Mouse (Mus musculus) 3T3-L1 (cell line): Measurements from ENCODE around the gene Dlg4.

Source experiments
- DNase-seq: peaks from one replicate; pipeline ENCODE4 v3.0.0-alpha.2; 2015; ENCODE audit warnings: low read depth, low spot score

Gene Dlg4

DNA sequence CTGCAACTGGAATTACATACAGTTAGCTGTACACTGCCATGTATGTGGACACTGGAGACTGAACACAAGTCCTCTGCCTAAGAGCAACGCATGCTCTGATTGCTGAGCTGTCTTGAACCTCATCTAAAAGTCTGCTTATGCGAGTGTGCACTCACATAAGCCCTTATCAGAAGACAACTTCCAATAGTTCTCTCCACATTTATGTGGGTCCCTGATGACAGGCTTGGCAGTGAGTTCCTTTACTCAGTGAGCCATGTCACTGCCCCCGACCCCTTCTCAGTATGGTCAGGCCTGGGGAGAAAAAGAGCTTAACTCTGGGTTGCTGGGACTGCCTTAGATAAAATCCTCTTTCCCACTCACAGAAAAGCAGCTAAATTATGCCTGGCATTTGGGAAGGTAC, at the start of gene Dlg4:
TSS of gene Dlg4 (plus strand) at position 274 of the 400 bp plus-strand sequence.
- DNase-seq: no peak

DNA sequence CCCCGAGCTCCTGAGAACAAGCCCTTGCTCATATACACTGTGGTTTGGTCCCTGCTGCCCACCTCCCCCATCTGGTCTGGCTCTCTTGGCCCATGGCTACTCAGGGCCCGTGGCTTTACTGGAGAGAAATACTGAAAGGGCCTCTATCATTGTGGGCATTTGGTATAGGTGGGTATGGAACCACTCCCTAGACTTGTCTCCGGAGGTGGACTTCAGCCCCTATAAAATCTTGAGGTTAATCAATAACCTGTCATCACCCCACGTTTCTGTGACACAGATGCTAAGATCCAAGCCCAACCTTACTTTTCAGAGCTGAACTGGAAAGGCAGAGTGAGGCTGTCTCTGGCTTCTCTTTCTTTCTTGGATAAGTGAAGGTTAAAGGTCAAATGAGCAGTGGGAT, 47.9 kb upstream of the Dlg4 start:
- no peak for DNase-seq

DNA sequence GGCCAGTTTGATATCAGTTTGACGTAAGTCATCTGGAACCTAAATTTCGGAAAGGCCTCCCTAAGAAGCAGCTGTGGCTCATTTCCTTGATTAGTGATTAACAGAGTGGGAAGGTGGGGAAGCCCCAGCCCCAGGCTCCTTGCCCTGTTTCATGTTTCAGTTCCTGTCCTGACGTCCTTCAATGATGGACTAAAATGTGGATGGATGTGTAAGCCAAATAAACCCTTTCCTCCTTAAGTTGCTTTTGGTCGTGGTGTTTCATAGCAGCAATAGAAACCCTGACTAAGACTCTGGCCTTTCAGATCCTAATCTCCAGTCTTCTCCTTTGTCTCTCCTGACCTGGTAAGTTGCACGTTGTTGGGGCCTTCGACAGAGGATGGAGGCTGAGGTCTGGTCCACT, 46.5 kb upstream of the Dlg4 start:
- DNase-seq: no peak

DNA sequence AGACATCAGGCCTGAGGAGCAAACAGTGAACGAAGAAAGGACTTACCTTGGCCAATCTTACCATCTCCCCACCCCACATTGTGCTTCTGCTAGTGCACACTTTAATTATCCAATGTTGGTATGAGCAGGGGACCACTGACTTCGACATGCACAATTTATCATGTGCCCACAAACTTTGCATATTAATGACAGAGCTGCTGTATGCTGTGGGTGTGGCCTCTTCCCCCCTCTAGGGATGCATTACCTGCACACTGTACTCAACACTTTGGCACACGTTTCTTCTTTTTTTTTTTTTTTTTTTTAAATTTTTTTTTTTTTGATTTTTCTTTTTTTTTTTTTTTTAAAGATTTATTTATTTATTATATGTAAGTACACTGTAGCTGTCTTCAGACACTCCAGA, 46.0 kb upstream of the Dlg4 start:
- DNase-seq: no peak

DNA sequence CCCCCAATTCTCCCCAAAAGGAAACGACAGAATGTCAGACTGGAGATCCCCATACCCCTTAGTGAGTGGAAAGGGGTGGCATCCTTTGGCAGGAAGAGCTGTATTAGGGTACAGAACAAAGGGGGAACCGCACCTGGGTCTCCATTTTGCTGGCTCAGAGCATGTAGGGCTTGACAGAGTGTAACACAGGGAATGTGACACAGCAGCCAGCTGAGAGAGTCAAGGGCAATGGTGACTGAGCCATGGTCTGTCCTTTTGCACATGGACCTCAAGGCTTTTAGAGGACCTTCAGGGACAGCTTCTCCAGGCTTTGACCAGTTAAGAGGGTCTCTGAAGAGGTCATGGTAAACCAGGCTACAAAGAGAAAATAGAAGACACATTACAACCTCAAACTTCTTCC, 41.8 kb upstream of the Dlg4 start:
- DNase-seq: no peak

DNA sequence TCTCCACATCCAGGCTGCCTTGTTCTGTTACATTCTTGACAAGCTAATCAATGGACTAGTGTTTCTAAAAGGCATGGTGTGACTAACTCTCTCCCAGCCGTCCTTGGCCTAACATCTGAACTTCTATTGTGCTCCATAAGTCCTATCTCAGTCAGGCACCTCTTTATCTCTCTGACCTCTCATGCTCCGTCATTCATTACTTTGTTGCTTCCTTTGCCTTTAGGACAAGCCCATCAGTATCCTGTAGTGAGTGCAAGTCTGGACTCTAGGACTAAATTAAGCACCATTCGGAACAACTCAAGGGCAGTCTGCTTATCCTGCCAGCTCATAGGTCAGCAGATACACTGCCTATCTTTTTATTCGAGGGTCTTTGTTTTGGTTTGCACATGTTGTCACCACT, 40.5 kb upstream of the Dlg4 start:
- no peak for DNase-seq

DNA sequence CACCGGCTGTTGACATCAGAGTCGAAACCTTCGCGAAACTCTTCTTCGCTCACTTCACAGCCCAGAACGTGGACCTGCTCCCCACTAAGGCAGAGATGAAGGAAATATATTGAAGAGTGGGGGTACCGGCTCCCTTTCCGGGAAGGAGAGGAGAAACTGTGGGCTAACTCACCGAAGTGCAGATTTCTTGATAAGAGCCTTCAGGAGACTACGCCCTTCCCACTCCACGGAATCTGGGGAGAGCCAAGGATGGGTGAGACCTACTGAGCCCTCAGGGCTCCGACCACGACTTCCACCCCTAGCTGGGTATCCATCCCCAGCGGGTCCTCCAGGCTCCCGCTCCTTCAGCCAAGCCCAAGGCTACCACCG, 36.9 kb upstream of the Dlg4 start:
- DNase-seq: no peak

DNA sequence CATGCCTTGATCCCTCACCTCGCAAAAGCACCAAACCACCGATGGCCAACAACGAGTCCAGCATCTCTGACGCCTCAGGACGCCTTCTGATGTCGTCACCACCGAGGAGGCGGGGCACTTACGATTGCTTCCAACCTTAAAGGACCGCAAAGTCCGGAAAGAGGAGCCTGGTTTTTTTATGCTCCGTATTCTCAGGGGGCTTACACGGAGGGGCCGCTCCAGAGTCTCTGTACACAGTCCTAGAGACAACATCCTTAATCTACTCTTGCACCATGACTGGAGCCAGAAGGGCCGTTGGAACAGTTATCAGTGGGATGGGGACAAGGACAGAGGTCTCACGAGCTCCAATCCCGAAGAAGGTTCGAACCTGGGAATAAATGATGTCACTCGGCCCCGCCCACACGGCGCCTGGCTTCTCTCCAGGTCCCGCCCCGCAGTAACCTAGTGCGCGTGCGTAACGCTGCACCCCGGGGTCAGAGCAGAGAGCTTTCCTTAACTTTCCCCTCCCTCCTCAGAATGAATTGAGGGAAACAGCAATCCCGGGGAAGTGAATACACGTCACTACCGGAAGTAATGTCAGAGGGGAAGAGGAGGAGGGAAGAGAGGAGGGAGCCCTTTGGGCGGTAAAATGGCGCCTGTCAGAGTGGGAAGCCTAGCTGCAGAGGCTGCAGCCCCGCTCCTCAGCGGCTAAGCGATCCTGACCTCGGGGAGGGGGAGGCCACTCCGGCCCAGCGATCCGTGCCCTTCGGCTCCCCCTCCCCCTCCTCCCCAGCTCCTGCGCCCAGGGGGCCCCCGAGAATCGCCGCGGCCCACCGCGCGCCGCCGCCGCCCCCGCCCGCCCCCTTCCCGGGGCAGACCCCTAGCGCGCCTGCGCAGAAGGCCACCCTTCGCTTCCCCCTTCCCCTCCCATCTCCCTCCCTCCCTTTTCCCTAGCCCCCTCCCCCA, 36.3 kb upstream of the Dlg4 start:
- DNase-seq: peak; percentile 99

DNA sequence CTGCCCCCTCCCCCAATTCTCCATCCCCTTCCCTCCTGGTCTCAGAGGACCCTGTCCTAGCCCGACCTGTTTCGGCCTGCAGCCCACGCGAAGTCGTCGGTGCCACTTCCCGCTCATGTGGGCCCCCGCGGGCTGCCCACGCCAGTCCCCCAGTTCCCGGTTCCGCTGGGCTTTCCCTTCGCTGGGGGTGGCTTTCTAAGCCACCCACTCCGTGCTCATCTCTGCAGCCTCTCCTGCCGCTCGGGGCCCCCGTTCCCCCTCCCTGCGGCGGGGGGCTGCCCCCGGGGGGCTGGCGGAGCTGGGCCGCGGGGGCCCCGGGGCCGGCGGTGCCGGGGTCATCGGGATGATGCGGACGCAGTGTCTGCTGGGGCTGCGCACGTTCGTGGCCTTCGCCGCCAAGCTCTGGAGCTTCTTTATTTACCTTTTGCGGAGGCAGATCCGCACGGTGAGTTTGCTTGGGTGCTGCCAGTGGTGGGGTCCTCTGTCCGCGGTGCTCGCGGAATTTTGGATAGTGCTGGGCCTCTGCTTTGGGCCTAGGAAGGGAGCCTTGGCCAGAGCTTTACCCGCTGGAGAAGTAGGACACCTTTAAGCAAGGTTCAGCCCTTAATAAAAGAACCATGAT, 35.5 kb upstream of the Dlg4 start, which contains the start of gene Ctdnep1:
TSS of gene Ctdnep1 (plus strand) at position 16 of the 622 bp plus-strand sequence.
- DNase-seq: peak; percentile 41

DNA sequence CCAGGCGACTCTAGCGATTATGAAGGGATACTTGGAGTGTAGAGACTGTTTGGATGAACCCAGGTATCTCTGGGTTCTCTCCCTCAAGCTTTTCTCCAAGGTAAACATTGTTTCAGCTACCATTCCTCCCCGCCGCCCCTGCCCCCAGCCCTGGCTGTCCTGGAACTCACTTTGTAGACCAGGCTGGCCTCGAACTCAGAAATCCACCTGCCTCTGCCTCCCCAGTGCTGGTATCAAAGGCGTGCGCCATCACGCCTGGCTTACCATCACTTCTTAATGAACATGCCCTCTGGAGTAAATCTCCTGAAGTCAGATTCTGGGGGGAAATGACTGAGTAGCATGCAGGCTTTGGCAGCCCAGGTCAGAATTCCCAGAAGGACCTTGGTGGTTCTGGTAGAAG, 34.5 kb upstream of the Dlg4 start, which contains the start of gene Elp5:
TSS of gene Elp5 (minus strand) at position 293 of the 400 bp plus-strand sequence.
- no peak for DNase-seq

DNA sequence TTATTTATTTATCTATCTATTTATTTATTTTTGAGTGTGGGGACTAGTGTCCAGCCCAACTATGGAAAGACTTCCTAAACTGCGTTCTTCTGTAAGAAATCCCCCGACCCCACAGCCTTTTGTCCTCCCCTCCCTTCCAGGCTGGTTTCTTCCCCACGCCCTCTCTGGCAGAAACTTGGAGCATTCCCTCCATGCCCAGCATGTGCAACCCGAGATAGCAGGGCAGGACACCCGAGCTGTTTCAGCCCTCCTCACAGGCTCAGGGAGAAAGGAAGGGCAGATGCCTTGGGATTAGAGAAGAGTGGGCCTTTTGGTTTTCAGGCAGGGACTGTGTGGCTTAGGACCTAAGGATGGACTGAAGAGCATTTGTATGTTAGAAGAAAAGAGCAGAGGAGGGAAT, 33.9 kb upstream of the Dlg4 start:
- peak; percentile 50 for DNase-seq

DNA sequence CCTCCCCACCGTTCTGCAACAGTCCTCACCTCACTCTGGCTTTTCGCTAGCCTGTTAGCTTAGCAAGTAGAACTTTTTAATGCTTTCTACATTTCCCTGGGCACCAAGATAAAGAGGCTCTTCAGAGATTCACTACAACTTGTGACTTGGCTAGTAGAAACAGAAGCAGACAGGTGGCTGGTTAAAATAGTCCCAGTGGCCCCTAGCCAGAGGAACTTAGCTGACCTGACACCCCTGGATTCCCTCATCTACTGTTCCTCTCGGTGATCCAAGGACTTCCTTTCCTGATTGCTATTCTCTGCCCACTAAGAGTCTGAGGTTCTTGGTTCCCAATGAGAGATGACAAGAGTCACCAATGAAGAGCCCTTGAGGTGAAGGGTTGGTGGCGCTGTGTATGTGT, 33.4 kb upstream of the Dlg4 start:
- no peak for DNase-seq

DNA sequence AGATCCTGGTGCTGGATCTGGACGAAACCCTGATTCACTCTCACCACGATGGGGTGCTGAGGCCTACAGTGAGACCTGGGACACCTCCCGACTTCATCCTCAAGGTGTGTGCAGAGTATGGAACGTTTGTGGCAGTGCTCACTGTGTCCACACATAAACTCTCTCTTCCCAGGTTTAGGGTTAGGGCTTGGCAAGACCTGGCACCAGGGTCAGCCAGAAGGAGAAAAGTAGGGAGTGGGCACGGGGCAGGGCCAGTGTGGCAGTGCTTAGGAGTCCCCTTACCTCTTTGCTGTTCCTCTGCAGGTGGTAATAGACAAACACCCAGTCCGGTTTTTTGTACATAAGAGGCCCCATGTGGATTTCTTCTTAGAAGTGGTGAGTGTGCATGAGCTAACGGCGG, 32.3 kb upstream of the Dlg4 start:
- DNase-seq: no peak

DNA sequence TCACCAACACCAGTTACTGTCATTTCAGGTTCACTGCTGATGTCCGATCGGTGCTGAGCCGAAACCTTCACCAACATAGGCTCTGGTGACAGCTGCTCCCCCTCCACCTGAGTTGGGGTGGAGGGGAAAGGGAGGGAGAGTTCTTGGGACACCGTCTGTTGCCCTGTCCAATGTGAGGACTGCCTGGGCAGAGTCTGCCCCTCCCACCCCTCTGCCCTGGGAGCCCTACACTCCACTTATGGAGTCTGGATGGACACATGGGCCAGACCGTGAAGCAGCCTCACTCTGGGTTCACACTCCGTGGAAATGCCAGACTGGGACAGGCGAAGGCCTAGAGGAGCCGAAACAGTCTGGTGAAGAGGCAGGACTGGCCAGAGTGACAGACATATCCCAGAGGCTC, 26.8 kb upstream of the Dlg4 start:
- no peak for DNase-seq

DNA sequence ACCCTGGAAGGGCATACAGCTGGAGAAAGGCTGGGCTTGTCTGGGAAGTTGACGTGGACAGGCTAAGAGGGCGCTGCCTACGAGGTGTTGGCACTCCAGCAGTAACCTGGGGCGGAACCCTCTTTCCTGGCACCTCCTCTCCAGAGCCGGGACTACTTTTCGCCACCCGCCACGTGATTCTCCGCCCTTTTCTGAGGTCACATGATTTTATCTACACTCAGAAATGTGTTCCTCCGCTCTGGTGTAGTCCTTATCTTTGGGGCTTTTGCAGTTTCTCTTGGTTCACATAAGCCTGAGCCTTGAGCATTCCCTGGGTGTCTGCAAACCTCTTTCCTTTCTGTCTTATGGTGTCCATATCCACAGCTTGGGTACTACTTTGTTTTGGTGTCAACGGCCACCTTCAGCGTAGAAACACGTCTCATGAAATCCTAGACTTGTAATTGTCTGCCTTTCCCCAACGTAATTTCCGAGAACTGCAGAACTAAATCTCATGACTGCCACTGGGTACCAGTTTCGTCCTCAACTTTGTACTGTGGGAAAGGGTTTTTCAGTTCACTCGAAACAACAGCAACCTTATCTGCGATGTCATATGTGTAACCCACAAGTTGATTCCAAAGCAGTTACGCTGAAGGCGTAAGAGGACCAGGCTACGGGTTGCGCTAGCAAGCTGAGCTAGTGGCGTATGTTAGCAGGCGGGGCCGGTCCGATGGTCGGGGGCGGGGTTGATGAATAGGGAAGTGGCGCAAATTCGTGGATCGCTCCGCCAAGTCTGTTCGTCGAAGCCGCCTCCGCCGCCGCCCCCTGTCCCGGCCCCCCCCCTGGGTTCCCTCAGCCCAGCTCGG, 25.7 kb upstream of the Dlg4 start, which contains the start of gene Gabarap:
TSS of gene Gabarap (plus strand) at position 294 of the 842 bp plus-strand sequence.
- peak; percentile 98 for DNase-seq

DNA sequence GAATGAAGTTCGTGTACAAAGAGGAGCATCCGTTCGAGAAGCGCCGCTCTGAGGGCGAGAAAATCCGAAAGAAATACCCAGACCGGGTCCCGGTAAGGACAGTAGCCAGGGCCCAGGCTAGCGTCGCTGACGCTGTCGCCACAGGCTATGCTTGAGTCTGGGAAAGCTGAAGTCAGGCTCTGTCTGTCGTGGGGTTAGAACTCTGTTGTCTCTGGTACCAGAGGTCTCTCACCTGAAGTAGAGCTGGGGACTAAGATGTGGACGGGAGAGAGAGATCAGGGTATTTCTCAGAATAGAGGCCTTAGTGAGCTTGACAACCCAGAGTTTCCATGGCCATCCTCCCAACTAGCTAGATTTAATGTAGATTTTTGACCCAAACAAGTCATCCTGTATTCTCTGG, 25.0 kb upstream of the Dlg4 start:
- DNase-seq: no peak

DNA sequence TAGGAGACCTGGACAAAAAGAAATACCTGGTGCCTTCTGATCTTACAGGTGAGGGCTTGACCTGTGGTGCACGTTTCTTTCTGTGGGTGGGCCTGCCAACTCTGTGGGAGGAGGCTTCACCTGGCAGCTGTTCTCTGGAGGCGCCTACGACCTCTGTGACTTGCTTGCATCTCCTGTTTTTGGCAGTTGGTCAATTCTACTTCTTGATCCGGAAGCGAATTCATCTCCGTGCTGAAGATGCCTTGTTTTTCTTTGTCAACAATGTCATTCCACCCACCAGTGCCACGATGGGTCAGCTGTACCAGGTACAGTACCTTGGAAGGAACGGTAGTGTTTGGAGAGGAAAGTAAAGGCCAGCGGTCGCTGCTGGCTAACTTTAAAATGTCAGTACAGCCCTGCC, 24.3 kb upstream of the Dlg4 start:
- DNase-seq: no peak

DNA sequence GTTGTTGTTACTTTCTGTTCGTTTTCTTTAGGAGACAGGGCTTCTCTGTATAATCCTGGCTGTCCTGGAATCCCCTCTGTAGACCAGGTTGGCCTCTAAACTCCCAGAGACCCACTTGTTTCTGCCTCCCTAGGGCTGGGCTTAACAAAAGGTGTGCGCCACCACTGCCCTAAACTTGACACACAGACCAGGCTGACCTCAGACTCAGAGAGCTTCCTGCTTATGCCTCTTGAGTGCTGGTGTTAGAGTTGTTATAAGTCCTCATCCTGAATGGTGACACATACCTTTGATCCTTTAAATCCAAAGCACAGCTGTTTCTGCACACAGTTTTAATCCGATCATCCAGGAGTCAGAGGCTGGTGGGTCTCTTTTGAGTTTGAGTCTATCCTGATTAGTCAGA, 23.8 kb upstream of the Dlg4 start:
- no peak for DNase-seq

DNA sequence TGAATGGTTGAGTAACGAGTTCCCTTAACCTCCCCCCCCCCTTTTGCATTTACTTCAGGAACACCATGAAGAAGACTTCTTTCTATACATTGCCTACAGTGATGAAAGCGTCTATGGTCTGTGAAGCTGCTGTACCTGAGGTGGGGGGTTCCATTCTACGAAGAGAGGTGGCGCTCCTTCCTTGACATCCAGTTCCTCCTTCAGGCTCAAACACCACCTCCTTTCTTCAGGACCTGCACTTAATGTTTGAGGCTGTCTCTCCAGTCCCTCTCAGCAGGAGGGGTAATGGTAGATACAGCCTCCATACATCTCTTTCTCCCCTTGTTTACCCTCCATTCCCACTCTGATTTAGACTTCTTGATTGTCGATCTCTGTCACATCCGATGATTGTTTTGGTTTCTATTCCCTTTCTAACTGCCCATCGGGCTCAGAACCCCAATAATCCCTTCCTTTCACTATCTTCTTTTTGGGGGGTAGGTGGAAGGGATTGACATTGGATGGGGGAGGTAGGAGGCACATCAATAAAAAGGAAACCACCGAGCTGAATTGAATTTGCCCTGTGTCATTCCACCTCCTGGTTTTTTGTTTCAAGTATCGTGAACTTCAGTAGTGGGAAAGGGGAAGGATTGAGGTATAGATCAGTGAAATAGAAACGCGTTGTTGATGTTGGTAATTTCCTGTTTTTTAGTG, 22.2 kb upstream of the Dlg4 start:
- DNase-seq: no peak

DNA sequence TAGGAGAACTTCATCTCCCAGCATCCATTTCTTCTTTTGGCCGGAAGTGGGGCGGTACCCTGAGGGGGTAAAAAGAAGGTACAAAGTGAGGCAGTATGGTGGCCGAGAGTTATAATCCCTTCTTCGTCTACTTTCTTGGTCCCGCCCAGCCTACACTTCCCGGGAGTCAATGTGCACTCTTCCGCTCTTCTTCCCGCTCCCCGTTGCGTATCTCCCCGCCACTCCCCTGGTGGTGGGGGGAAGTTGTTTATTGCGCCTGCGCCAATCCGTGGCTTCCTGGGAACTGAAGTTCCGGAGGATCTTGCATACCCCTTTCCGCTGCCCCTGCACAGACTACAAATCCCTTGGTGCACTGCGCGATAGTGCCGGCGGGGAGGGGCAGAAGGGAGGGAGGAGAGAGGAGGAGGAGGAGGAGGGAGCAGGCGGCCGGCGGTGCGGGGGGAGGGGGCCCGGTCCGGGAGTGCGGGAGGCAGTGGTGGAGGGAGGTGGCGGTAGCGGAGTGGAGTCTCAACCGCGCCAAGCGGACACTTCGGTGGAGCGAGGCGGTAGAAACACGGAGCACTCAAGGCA, 21.3 kb upstream of the Dlg4 start, which contains the start of gene Phf23:
TSS of gene Phf23 (plus strand) at position 387 of the 570 bp plus-strand sequence.
- DNase-seq: peak; percentile 99
